Mouse (Mus musculus) bone marrow, adult 2 months (tissue): ENCODE results near the gene Neurog1. TPM values are rescaled to one million over a fixed set of nuclear protein-coding genes. Genes with fewer than 3 reads are reported as not detected.

Source experiments
- H3K27ac ChIP-seq: fragments of 200-500 bp; 2 replicates; pipeline ENCODE4 v1.5.1; 2012; ENCODE audit warnings: low read depth, mild to moderate bottlenecking, control low read depth, inconsistent platforms, low read length; ENCODE audit not compliant: control insufficient read depth, poor library complexity, insufficient read depth
- H3K4me1 ChIP-seq: fragments of 200-500 bp; 2 replicates; pipeline ENCODE4 v1.6.1; 2011; ENCODE audit warnings: low read length; ENCODE audit not compliant: control insufficient read depth, insufficient read depth
- H3K4me3 ChIP-seq: fragments of 200-500 bp; replicated peaks from 2 replicates; pipeline ENCODE3; 2011; ENCODE audit warnings: mild to moderate bottlenecking, low read depth, low read length, control low read depth; ENCODE audit not compliant: control insufficient read depth
- CTCF ChIP-seq: fragments of 200-500 bp; IDR thresholded peaks from 2 replicates; pipeline ENCODE4 v1.5.1; 2011; ENCODE audit warnings: low read length, control low read depth; ENCODE audit not compliant: control insufficient read depth, insufficient read depth
- POLR2A ChIP-seq: fragments of 200-500 bp; IDR thresholded peaks from 2 replicates; pipeline ENCODE4 v1.6.1; 2011; ENCODE audit warnings: low read depth, mild to moderate bottlenecking, control low read depth, low read length, borderline replicate concordance; ENCODE audit not compliant: control insufficient read depth
- WGBS: fragments of 180-500 bp; shearing (Covaris S2); methylation state at CpG from one replicate; pipeline ENCODE4 v1.1.7; 2018; 5-methylcytosine and 5-hydroxymethylcytosine counted together
- polyA plus RNA-seq: library from polyadenylated mRNA; stranded (reverse); fragments of >200 nt; gene quantifications from 2 replicates; pipeline ENCODE4 v1.2.4, GENCODE M21; 2011; ENCODE audit warnings: low replicate concordance; ENCODE audit not compliant: missing spikeins, insufficient read depth, insufficient read length

Neurog1 gene
- not detected in 2 replicates for polyA plus RNA-seq

DNA sequence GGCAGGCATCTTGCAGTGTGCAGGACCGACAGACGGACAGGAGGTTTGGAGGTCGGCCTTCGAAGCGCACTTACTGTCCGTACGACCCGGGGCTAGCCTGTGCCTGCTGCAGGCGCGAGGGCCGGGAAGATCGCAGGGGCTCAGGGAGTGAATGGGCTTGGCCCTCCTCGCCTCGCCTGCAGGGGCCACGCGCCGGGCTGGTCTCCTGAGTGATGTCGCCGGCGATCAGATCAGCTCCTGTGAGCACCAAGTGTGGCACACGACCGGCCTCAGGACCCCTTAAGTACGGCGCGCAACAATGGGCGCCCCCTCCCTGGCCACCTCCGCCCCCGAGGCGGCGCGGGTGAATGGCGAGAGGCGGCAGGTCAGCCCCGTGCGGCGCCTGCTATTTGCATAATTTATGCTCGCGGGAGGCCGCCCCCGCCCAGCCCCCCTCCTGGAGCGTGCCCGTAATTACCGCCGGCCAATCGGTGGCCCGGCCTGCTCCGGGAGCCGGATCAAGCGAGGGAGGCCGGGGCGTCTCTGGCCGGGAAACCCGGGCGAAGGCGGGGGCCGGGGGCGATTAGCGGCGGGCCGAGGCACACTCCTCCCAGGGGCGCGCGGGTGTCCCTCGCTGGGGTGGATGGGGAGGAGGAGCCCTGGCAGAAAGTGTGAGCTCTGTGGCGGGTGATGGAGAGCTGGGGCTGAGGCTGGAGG is at the start of gene Neurog1:
Neurog1 (minus strand) TSS at position 240 of the 696 bp plus-strand sequence.
- H3K4me1 ChIP-seq, result no peaks in the 10 kb centered on the region; the same call in 1 of the 2 replicates
- H3K27ac ChIP-seq, result no peak within 1 kb of the TSS; the same call in 1 of the 2 replicates
- TF ChIP-seq POLR2A (no peak), CTCF (no peak)
- 2% methylated on average over 61 of the region's 65 CpGs for WGBS
- no peak within 1 kb of the TSS for H3K4me3 ChIP-seq

DNA sequence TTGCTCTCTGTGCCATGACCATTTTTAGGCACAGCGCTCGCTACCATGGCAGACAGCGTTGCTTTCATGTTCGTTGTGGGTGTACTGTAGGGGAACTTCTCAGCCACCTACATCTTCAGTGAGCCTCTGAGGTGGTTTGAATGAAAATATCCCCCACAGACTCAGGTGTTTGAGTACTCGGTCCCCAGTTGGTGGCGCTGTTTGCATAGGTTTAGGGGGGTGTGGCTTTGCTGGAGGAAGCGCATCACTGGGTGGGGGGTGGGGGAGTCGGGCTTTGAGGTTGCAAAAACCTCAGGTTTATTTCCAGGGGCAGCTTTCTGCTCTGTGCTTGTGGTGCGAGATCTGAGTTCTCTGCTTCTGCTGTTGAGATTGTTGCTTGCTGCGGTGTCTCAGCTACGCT is 47.4 kb upstream of the Neurog1 start:
- TF ChIP-seq CTCF (no peak), POLR2A (no peak)
- 88% methylated on average over 11 of the region's 11 CpGs for WGBS
- no peak overlapping the region for H3K4me3 ChIP-seq
- no peaks in the 10 kb centered on the region for H3K4me1 ChIP-seq
- H3K27ac ChIP-seq, result no peak overlapping the region

- H3K27ac ChIP-seq, result no peak overlapping the region
- WGBS, result 15% methylated on average over 8 of the region's 8 CpGs
- no peak overlapping the region for H3K4me3 ChIP-seq
- TF ChIP-seq CTCF (no peak), POLR2A (no peak)
- no peaks in the 10 kb centered on the region for H3K4me1 ChIP-seq
Measured at GRCm38 (mm10) chr13:56296659-56297020, 44.7 kb upstream of the Neurog1 start.

- Histone ChIP-seq H3K27ac (no peak within 1 kb of the TSS), H3K4me3 (no peak within 1 kb of the TSS), H3K4me1 (no peaks in the 10 kb centered on the region)
- TF ChIP-seq CTCF (no peak), POLR2A (peak; percentile 23; the same call in 1 of the 2 replicates)
- 3% methylated on average over 69 of the region's 76 CpGs for WGBS
Measured at GRCm38 (mm10) chr13:56295943-56296658, 44.1 kb upstream of the Neurog1 start, which contains the start of gene Cxcl14. Gene Cxcl14 (minus strand): TSS chr13:56296551.

GRCm38 (mm10) chr13:56295586-56295942 is 43.6 kb upstream of the Neurog1 start:
- 5% methylated on average over 13 of the region's 13 CpGs for WGBS

DNA sequence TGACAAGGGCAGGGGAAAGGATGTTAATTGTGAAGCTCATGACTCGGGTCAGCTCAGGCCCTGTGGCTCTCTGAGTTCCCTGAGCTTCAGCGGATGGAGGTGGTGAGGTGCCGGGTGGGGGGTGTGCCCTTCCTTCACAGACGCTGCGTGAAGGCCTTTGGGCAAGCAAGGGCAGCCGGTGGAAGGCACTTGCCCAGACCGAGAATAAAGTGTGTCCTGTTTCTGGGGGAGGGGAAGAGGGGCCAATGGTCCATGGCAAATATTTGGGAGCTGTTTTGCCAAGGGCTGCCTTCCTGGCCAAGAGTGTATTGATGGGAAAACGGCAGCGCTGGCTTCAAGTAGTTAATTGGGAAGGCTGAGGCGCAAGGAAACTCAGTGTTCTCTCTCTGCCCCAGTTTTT is 42.9 kb upstream of the Neurog1 start:
- TF ChIP-seq CTCF (no peak), POLR2A (no peak)

More at GRCm38 (mm10) chr13:56295586-56295942, 43.6 kb upstream of the Neurog1 start:
- Histone ChIP-seq H3K4me3 (no peak overlapping the region), H3K4me1 (no peaks in the 10 kb centered on the region), H3K27ac (no peak overlapping the region)
- TF ChIP-seq POLR2A (no peak), CTCF (no peak)

DNA sequence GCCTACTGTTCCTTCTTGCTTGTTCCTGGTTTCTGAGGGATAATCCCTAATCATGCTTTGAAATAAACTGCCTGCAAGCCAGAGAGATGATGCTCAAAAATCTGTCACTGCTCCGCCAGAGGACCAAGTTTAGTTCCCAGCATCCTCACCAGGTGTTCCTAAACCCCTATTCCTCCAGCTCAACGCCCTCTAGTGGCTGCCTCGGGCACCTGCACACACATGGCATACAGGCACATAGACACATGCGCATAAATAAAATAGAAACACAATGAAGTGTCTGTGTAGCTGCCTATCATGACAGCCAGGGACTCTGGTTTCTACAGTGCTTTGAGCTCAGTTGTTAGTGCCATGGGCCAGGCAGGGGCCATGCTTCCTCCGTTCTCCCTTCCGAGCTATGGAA is 38.0 kb upstream of the Neurog1 start:
- Histone ChIP-seq H3K4me1 (no peaks in the 10 kb centered on the region), H3K27ac (no peak overlapping the region), H3K4me3 (no peak overlapping the region)
- 70% methylated on average over 6 of the region's 6 CpGs for WGBS
- TF ChIP-seq CTCF (peak; percentile 19; the same call in 1 of the 2 replicates), POLR2A (no peak)

More for the DNA sequence above, 42.9 kb upstream of the Neurog1 start:
- no peak overlapping the region for H3K27ac ChIP-seq
- no peaks in the 10 kb centered on the region for H3K4me1 ChIP-seq
- H3K4me3 ChIP-seq, result no peak overlapping the region
- 6% methylated on average over 10 of the region's 10 CpGs for WGBS

DNA sequence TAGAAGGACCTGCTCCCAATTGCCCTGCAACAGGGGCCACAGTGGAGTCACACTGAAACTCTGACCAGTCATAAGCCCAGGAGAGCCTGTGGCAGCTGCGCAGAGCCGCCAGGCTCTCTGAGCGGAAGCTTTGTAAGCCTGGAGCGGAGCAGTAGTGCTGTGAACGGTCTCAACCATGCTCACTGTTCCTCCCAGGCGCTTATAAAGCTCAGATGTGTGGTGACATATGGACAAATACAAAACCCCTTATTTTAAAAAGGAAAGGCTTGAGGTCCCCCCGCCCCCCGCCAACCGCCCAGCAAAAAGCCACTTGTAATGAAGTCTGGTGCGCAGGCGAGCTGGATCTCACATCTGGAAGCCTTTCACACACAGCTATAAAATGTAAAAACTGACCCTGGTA is 37.3 kb upstream of the Neurog1 start:
- TF ChIP-seq POLR2A (no peak), CTCF (no peak)
- Histone ChIP-seq H3K4me3 (no peak overlapping the region), H3K27ac (no peak overlapping the region), H3K4me1 (no peaks in the 10 kb centered on the region)
- WGBS, result 71% methylated on average over 11 of the region's 11 CpGs

- Histone ChIP-seq H3K27ac (no peak overlapping the region), H3K4me1 (no peaks in the 10 kb centered on the region), H3K4me3 (no peak overlapping the region)
- WGBS, result 56% methylated on average over 4 of the region's 4 CpGs
- TF ChIP-seq POLR2A, result no peak
- TF ChIP-seq CTCF, result no peak
Measured at GRCm38 (mm10) chr13:56288601-56289000, 36.6 kb upstream of the Neurog1 start.
